Mouse (Mus musculus) heart, embryonic 13.5 days (tissue): Measurements from ENCODE around the gene Calml3. TPM values are rescaled to one million over a fixed set of nuclear protein-coding genes. Genes with fewer than 3 reads are reported as not detected.
"Not testable (repeated sequence)": the region's sequence is repeated elsewhere in the genome, so short reads cannot be mapped to it uniquely, and the experiment has no call there.

Experiments
- ATAC-seq: fragments of 200-750 bp; cut with Nextera tagmentation; 2 replicates; pipeline ENCODE4 v1.8.0; 2017; ENCODE audit warnings: moderate TSS enrichment; ENCODE audit not compliant: insufficient number of reproducible peaks, low FRiP score, low TSS enrichment; ENCODE audit errors: extremely low read depth
- H3K27ac ChIP-seq: fragments of 300-500 bp; sonication (generic); replicated peaks from 2 replicates; pipeline ENCODE4 v1.5.1; 2015; ENCODE audit warnings: moderate library complexity, mild to moderate bottlenecking, inconsistent platforms
- H3K27me3 ChIP-seq: fragments of 300-500 bp; sonication (generic); replicated peaks from 2 replicates; pipeline ENCODE4 v1.6.1; 2015; ENCODE audit warnings: mild to moderate bottlenecking, inconsistent platforms
- H3K36me3 ChIP-seq: fragments of 300-500 bp; sonication (generic); 2 replicates; pipeline ENCODE4 v1.6.1; 2015; ENCODE audit warnings: mild to moderate bottlenecking, inconsistent platforms
- H3K4me1 ChIP-seq: fragments of 300-500 bp; sonication (generic); 2 replicates; pipeline ENCODE4 v1.6.1; 2015; ENCODE audit warnings: inconsistent platforms
- H3K4me2 ChIP-seq: fragments of 300-500 bp; sonication (generic); 2 replicates; pipeline ENCODE4 v1.6.1; 2015; ENCODE audit warnings: inconsistent platforms, mild to moderate bottlenecking, moderate library complexity
- H3K4me3 ChIP-seq: fragments of 300-500 bp; sonication (generic); 2 replicates; pipeline ENCODE4 v1.5.1; 2015; ENCODE audit warnings: moderate library complexity, mild to moderate bottlenecking, inconsistent platforms
- H3K9ac ChIP-seq: fragments of 300-500 bp; sonication (generic); 2 replicates; pipeline ENCODE4 v1.6.1; 2015; ENCODE audit warnings: inconsistent platforms, mild to moderate bottlenecking, moderate library complexity
- H3K9me3 ChIP-seq: fragments of 300-500 bp; sonication (generic); 2 replicates; pipeline ENCODE4 v1.6.1; 2016; ENCODE audit warnings: inconsistent platforms
- WGBS: fragments of 180-500 bp; shearing (Covaris S2); methylation state at CpG from one replicate; pipeline ENCODE4 v1.1.7; 2015; ENCODE audit warnings: mixed read lengths; 5-methylcytosine and 5-hydroxymethylcytosine counted together
- polyA plus RNA-seq: library from polyadenylated mRNA; unstranded; fragments of >200 nt; fragmentation: Nextera tagmentation; extraction: Ambion mirVana; gene quantifications from 2 replicates; pipeline ENCODE4 v1.2.1, GENCODE M21; 2015

The Calml3 gene
- polyA plus RNA-seq, result not detected in 2 replicates

- no peak within 1 kb of the TSS for H3K4me3 ChIP-seq
- H3K4me2 ChIP-seq, result no peak within 1 kb of the TSS
- ATAC-seq, result no peak
- no peak within 1 kb of the TSS for H3K27ac ChIP-seq
- H3K9me3 ChIP-seq, result no peaks in the 10 kb centered on the region
- H3K27me3 ChIP-seq, result no peaks in the 10 kb centered on the region
- peaks cover 26% of the 10 kb centered on the region for H3K4me1 ChIP-seq
- H3K9ac ChIP-seq, result no peak within 1 kb of the TSS
- 83% methylated on average over 13 of the region's 13 CpGs for WGBS
- H3K36me3 ChIP-seq, result no peaks in the 10 kb centered on the region
Measured at GRCm38 (mm10) chr13:3804186-3804585, at the start of gene Calml3. Calml3 (minus strand) TSS chr13:3804316.

- H3K9ac ChIP-seq, result no peak overlapping the region
- H3K36me3 ChIP-seq, result no peaks in the 10 kb centered on the region
- H3K9me3 ChIP-seq, result no peaks in the 10 kb centered on the region
- no peak for ATAC-seq
- no peaks in the 10 kb centered on the region for H3K27me3 ChIP-seq
- no peak overlapping the region for H3K4me3 ChIP-seq
- no peak overlapping the region for H3K4me2 ChIP-seq
- no peak overlapping the region for H3K27ac ChIP-seq
- H3K4me1 ChIP-seq, result no peaks in the 10 kb centered on the region
- WGBS, result 67% methylated on average over 1 of the region's 1 CpGs
Measured at GRCm38 (mm10) chr13:3850330-3850729, 46.2 kb upstream of the Calml3 start.

- not testable (repeated sequence) for ATAC-seq
Measured at GRCm38 (mm10) chr13:3840662-3841061, 36.5 kb upstream of the Calml3 start.

GRCm38 (mm10) chr13:3837312-3837807 is 33.2 kb upstream of the Calml3 start, which contains the start of gene Calm4:
Calm4 (plus strand) TSS chr13:3837757.
- not testable (repeated sequence) for H3K4me1 ChIP-seq, H3K36me3 ChIP-seq, H3K27ac ChIP-seq, H3K9ac ChIP-seq, H3K4me2 ChIP-seq, H3K4me3 ChIP-seq, ATAC-seq, H3K9me3 ChIP-seq, H3K27me3 ChIP-seq

More at GRCm38 (mm10) chr13:3840662-3841061, 36.5 kb upstream of the Calml3 start:
- H3K4me3 ChIP-seq, H3K4me2 ChIP-seq, H3K27me3 ChIP-seq, H3K9ac ChIP-seq, H3K9me3 ChIP-seq, H3K36me3 ChIP-seq, H3K4me1 ChIP-seq, H3K27ac ChIP-seq: not testable (repeated sequence)

GRCm38 (mm10) chr13:3833644-3834043 is 29.5 kb upstream of the Calml3 start:
- not testable (repeated sequence) for H3K27me3 ChIP-seq, ATAC-seq, H3K27ac ChIP-seq, H3K4me2 ChIP-seq, H3K4me3 ChIP-seq, H3K9me3 ChIP-seq, H3K4me1 ChIP-seq, H3K36me3 ChIP-seq, H3K9ac ChIP-seq

DNA sequence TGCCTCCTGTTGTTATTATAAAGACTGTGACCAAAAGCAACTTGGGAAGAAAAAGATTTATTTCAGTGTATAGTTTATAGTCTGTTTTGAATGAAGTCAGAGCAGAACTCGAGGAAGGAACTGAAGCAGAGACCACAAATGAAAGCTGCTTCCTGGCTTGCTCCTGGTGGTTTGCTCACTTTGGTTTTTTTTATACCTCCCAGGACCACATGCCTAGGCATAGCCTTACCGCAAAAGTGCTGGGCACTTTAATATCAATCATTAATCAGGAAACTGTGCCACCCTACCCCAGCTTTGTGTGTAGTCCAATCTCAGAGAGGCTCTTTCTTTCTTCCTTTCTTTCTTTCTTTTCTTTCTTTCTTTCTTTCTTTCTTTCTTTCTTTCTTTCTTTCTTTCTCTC is 28.3 kb upstream of the Calml3 start:
- Histone ChIP-seq H3K27me3 (no peaks in the 10 kb centered on the region), H3K4me1 (no peaks in the 10 kb centered on the region), H3K4me3 (no peak overlapping the region), H3K9ac (no peak overlapping the region), H3K36me3 (no peaks in the 10 kb centered on the region), H3K4me2 (no peak overlapping the region), H3K9me3 (no peaks in the 10 kb centered on the region), H3K27ac (no peak overlapping the region)
- 72% methylated on average over 2 of the region's 2 CpGs for WGBS
- ATAC-seq, result no peak

DNA sequence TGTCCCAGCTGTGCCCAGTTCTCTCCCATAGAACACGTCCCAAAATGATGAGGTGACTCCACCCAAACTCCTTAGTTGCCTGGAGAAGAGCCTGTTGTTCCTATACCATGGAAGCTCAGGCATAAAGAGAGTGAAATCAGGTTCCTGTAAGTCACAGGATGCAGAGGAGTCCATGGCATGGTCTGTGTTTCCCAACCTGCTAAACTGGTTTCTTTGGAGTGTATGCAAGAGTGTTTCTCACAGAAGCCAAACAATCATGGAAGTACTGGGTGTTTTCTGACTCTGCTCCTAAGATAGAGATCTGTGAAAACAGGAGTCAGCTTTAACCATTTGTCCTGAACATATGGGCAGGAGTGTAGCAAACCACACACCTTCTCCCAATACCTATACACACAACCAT is 27.9 kb upstream of the Calml3 start:
- Histone ChIP-seq H3K4me2 (no peak overlapping the region), H3K4me3 (no peak overlapping the region), H3K9me3 (no peaks in the 10 kb centered on the region), H3K36me3 (no peaks in the 10 kb centered on the region), H3K9ac (no peak overlapping the region), H3K27ac (no peak overlapping the region), H3K27me3 (no peaks in the 10 kb centered on the region), H3K4me1 (no peaks in the 10 kb centered on the region)
- 42% methylated on average over 1 of the region's 1 CpGs for WGBS
- ATAC-seq, result no peak

DNA sequence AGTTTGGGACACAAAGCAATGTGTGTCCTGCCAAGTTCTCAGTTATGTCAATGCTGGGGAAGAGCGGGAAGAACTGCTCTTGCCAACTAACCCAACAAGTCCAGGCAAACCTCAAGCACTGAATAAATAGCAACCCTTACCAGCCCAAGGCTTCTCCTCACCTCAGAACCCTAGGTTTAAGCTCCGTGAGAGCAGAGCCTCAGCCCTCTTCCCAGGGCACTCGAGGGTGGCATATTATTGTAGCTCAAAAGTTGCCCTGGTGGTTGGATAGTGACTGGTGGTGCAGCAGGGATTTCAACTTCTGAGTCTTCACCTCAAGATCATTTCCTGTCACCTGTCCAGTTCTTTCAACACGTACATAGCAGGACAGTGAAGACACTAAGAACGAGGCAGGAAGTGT is 27.4 kb upstream of the Calml3 start:
- no peak overlapping the region for H3K4me2 ChIP-seq
- no peaks in the 10 kb centered on the region for H3K36me3 ChIP-seq
- no peak overlapping the region for H3K4me3 ChIP-seq
- H3K4me1 ChIP-seq, result no peaks in the 10 kb centered on the region
- 64% methylated on average over 5 of the region's 5 CpGs for WGBS
- no peak overlapping the region for H3K9ac ChIP-seq
- no peak overlapping the region for H3K27ac ChIP-seq
- H3K27me3 ChIP-seq, result no peaks in the 10 kb centered on the region
- no peak for ATAC-seq
- H3K9me3 ChIP-seq, result no peaks in the 10 kb centered on the region

DNA sequence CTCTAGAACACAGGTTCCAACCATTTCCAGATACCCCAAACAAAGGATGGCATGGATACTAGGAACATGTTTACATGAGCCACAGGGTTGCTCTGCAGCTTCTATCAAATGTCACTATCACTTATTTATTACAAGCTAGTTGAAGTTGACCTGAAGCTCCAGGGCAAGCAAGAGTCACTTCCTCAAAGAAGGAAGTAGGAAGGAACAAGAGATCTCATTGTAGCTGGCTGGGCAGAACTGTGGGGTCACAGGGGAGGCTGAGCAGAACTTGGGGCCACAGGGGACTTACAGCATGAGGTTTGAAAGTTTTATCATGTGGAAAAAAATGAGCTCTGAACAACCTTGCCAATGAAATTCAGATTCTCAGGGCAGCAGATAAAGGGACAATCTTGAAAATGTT is 21.6 kb upstream of the Calml3 start:
- H3K4me2 ChIP-seq, result no peak overlapping the region
- ATAC-seq, result no peak
- H3K4me1 ChIP-seq, result no peaks in the 10 kb centered on the region
- H3K27me3 ChIP-seq, result no peaks in the 10 kb centered on the region
- no peak overlapping the region for H3K4me3 ChIP-seq
- H3K27ac ChIP-seq, result no peak overlapping the region
- no peaks in the 10 kb centered on the region for H3K36me3 ChIP-seq
- H3K9ac ChIP-seq, result no peak overlapping the region
- H3K9me3 ChIP-seq, result no peaks in the 10 kb centered on the region

GRCm38 (mm10) chr13:3822105-3822504 is 18.0 kb upstream of the Calml3 start:
- Histone ChIP-seq H3K4me1 (no peaks in the 10 kb centered on the region), H3K4me2 (no peak overlapping the region), H3K36me3 (no peaks in the 10 kb centered on the region), H3K27me3 (no peaks in the 10 kb centered on the region), H3K27ac (no peak overlapping the region), H3K4me3 (no peak overlapping the region), H3K9ac (no peak overlapping the region), H3K9me3 (no peaks in the 10 kb centered on the region)
- 63% methylated on average over 4 of the region's 4 CpGs for WGBS
- ATAC-seq, result no peak

DNA sequence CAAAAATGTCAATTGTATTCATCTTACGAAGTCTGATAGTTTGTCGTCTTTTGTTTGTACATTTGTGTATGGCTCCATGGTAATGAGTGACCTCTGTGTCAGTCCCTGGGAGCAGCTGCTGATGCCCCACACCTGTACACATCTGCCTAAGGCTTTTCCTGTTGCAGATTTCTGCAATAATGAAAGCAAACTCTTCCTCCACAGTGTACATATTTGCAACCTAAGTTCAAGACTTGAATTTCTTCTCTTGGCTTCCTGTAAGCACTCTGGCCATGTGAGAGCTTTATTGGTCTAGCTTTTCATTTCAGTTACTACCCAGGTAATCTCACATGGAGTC is 14.6 kb upstream of the Calml3 start:
- H3K27me3 ChIP-seq, result no peaks in the 10 kb centered on the region
- H3K36me3 ChIP-seq, result no peaks in the 10 kb centered on the region
- ATAC-seq, result no peak
- H3K4me1 ChIP-seq, result no peaks in the 10 kb centered on the region
- no peaks in the 10 kb centered on the region for H3K9me3 ChIP-seq
- no peak overlapping the region for H3K27ac ChIP-seq
- no peak overlapping the region for H3K4me3 ChIP-seq
- no peak overlapping the region for H3K9ac ChIP-seq
- WGBS, result 65% methylated on average over 2 of the region's 2 CpGs
- no peak overlapping the region for H3K4me2 ChIP-seq

GRCm38 (mm10) chr13:3818012-3818739 is 14.1 kb upstream of the Calml3 start:
- Histone ChIP-seq H3K9me3 (no peaks in the 10 kb centered on the region), H3K9ac (no peak overlapping the region), H3K4me3 (no peak overlapping the region), H3K4me1 (no peaks in the 10 kb centered on the region), H3K27ac (no peak overlapping the region), H3K27me3 (no peaks in the 10 kb centered on the region), H3K4me2 (no peak overlapping the region), H3K36me3 (no peaks in the 10 kb centered on the region)
- ATAC-seq, result no peak
- 51% methylated on average over 5 of the region's 5 CpGs for WGBS
